Mouse (Mus musculus) monocyte, adult 2 months (primary cell): ENCODE measurements around the gene Ric8a.
"Not testable (repeated sequence)": the region's sequence is repeated elsewhere in the genome, so short reads cannot be mapped to it uniquely, and the experiment has no call there.

ENCODE experiments used
- DNase-seq, 2 experiments: peaks; one replicate each; pipeline ENCODE4 v3.0.0; 2022; ENCODE audit warnings: low spot score in 2 of 2, low read depth in 1 of 2

The Ric8a gene

DNA sequence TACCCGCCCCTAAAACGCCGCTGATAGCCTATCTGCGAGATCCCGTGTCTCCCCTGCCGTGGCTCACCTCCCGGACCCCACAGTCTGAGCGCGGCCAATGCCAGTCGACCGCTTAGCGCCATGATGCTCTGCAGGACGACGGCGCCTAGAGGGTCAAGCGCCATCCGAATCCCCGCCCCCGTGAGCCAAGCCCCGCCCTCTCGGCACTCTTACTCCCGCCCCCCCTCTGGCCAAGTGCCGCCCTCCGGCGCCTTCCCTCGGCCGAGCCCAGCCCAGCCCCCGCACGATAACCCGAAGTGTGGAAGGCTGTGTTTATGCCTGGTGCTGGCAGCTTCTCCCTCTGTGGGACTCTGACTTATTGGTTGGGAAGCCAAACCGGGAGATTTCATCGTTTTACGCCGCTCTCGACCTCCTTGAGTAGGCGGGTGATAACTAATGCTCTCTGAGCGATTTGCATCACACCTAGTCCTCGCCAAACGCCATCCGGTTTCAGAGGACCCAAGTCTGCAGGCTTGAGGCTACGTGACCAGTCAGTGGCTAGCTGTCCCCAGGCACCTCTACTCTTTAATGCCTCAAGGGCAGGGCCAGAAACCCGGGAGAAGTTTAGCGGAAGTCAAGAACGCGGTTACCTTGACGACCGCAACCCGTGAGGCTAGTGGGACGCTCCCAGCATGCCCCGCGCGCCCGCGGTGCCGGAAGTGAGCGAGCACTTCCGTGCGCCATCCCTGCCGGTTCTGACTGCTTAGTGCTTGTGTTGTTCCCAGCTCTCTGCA is 25.1 kb downstream of the Ric8a start, which contains the start of the genes Psmd13 and Sirt3:
Gene Psmd13 (plus strand): TSS at position 273 of the 773 bp plus-strand sequence.
Gene Sirt3 (minus strand): TSS at position 614 of the 773 bp plus-strand sequence.
- DNase-seq: peak; percentile 81 to 90

DNA sequence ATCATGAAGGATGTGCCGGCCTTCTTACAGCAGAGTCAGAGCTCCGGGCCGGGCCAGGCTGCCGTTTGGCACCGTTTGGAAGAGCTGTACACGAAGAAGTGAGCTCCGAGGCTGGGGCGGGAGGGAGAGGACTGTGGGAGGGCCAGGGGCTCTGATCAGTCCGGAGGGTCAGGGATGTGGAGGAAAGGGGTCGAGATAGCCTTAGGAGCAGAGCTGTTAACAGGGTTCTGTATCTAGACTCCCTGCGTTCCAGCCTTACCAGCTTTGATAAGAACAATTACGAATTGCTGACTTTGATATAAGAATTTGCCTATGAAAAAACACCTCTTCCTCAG is 25.7 kb downstream of the Ric8a start:
- no peak for DNase-seq

DNA sequence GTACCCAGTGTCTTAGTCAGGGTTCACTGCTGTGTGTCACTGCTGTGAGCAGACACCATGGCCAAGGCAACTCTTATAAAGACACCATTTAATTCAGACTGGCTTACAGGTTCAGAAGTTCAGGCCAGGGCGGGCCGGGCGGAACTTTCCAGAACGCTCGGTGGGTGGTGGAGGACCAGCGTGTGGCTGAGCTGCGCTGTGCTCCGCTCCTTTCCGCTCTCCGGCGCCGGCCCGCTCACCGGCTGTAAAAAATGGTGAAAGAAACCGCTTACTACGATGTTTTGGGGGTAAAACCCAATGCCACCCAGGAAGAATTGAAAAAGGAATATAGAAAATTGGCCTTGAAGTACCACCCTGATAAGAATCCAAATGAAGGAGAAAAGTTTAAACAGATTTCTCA is 33.9 kb downstream of the Ric8a start:
- DNase-seq: not testable (repeated sequence)

DNA sequence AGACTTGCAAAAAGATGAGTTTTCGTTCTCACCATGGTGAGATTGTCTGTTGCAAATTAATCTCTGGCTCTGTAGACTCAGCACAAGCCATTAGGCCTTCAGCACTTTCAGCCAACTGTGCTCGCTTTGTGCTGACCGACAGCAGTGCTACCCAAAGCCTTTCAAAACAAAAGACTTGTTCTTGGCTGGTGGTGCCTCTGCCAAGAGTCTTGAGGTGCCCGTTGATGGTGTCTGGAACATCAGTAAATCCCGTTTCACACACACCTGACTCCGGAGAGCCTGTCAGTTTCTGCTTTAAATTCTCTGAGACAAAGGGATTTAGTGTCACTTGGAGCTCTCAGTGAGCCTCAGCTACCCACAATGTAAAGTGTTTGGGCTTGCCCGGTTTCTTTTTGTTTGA is 37.3 kb downstream of the Ric8a start:
- DNase-seq: no peak

DNA sequence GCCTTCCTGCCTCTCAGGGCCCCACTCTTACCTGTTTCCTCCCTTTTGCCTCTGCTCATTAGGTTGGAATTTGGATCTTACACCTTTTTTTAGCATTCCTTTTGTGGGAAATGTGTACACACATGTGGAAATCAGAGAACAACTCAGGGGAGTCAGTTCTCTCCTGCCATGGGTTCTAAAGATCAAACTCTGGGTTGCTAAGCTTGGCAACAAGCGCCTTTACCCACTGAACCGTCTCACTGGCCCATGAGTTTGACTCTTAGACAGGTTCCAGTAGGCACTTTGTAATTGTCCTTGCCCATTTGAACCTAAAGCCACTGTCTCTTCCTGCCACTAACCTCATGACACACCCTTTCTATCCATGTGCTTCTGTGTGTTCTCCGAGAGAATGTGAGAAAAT is 37.9 kb downstream of the Ric8a start:
- no peak for DNase-seq

DNA sequence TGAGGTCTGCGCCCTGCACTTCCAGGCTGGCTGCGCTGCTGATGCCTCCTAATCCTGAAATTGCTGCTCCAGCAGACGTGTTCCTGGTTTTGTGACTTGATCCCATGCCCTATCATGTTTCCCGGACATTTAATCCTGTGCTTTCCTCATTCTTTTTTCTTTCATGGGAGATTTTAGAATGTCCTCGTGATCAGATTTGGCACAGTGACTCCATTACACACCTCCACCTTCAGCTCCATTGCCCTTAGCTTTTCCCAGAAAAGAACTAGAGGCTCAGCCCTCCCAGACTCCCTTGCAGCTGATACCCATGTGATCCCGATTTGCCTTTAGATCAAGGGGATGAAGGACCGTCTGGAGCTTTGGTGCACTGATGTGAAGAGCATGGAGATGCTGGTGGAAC is 41.1 kb downstream of the Ric8a start:
- DNase-seq: no peak

DNA sequence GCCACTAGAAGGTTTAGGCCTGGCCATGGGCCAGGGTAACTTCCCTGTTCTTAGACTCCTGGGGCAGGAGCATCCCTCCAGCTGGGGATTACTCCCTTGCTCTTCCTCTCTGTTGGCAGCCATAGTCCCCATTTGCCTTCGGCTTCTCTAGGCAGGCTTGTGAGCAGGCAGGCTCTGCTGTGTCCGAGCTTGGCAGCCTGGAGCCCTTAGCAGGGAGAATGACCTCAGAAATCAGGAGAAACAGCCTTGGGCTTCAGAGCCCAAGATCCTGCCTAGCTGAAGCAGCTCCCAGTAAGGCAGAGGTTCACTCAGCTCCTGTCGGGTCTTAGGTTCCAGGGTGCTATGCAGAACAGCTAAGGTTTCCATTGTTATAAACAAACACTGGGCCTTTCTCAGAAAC is 42.4 kb downstream of the Ric8a start:
- no peak for DNase-seq

DNA sequence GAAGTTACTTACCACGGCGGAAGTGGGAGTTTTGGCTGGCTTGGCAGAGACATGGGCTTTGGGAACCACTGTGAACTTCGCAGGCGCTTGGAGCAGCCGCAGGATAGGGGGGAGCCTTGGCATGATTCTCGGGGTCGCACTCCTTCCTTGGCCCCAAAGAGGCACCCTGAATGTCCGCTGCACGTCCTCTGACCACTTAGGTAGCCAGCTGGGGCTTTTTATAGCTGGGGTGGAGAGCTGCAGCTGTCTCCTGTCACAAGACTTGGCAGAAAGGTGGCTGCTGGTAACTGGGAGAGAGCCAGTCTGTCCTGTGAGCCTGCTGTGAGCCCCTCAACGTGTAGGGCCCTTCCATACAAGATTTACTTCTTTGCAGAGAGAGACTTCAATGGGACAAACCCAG is 43.5 kb downstream of the Ric8a start, which contains the start of gene Cox8b:
Gene Cox8b (minus strand): TSS at position 227 of the 400 bp plus-strand sequence.
- DNase-seq: no peak

DNA sequence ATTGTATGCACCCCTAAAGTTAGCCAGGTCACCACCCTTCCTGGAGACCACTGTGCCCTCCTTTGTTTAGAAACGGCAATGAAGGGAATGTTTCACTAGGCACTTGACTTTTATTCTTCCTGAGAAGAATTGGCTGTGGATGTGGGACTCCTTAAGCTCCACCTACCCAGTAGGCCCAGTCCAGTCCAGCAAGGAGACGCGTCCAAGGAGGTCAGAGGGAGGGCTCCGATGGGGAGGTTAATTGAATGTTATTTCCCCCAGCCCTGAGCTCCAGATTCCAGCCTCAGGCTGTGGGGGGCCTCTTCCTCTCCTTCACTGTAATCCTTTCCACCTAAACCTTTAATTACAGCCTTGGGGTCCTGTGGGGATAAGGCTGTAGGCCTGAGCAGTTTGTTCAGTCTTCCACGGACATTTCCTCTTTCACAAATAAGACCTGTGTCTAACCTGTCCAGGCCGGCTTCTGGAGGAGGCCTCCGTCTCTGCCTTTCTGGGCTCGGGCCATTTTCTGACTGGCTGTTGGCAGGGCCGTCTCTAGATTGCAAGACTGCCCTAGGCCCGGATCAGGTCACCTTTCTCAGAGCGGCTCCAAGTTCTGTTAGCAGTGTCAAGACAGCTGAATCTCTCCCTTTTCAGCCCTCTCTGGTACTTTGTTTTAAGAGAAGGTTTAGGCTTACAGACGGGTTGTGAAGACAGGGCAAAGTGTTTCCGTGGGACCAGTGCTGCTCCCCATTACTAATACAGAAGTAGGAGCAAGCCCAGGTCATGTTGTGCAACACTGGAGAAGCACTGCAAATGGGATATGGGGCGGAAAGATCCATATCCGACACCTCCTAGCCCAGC is 45.5 kb downstream of the Ric8a start:
- no peak for DNase-seq

DNA sequence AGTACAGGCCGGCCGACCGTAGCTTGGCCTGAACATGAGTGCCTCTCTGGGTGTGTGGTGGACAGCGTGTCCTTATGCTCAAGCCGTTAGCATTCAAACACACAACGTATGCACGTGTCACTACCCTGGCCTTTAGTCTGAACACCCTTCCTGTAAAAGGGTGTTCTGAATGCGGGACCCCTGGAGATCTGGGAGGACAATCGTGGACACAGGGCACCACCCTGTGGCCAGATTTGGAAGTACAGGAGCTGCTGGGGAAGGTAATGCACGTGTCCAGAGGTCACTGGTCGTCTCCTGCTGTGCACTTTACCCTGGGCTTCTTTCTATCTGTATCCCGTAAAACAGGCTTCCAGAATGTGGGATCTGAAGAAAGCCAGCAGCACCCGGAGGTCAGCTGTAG is 46.5 kb downstream of the Ric8a start:
- DNase-seq: peak in 1 of 2 experiments; percentile 37

DNA sequence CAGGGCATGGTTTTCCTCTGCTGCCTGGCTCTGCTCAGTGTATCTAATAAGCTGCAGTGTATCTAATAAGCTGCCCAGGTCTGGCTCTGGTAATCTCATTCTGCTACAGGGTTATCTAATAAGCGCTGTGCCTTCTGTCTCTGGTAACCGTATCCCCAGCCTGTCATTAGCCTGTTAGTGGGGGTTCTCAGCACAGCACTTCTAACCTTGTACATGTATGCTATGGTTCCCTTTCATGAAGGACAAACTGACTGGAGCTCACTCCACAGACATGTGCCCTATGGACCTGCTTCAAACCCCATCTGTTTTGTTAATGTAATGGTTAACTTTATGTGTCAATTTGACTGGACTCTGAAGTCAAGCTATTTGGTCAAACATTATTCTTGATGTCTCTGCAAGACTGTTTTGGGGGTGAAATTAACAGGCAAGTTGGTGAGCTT is 48.9 kb downstream of the Ric8a start:
- no peak for DNase-seq

DNA sequence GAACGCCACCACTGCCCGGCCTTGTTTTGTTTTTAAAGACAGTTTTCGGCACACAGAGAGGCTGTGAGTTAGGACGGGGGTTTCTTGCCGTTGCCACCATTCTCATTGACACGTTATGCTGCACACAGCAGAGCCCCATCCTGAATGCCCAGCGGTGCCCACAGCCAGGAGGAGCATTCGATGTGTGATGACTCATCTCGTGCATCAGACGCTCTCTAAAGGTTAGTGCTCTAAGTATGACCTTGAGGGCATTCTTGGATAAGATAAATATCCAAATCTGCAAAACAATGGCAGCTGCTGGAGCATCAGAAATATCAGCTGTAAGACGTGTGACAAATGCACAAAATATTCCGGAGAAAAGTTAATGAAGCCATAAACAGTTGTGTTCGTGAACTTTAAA is 50.4 kb downstream of the Ric8a start:
- no peak for DNase-seq

DNA sequence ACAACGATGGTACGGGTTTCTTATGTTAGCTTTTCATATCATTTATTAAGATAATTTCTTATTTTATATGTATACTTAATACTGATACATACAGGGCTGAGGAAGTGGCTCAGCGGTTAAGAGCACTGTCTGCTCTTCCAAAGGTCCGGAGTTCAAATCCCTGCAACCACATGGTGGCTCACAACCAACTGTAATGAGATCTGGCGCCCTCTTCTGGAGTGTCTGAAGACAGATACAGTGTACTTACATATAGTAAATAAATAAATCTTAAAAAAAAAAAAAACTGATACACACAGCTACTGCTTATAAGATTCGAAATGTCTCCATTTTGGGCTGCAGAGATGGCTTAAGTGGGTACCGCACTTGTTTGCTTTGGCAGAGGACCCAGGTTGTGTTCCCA is 50.9 kb downstream of the Ric8a start:
- DNase-seq: no peak

DNA sequence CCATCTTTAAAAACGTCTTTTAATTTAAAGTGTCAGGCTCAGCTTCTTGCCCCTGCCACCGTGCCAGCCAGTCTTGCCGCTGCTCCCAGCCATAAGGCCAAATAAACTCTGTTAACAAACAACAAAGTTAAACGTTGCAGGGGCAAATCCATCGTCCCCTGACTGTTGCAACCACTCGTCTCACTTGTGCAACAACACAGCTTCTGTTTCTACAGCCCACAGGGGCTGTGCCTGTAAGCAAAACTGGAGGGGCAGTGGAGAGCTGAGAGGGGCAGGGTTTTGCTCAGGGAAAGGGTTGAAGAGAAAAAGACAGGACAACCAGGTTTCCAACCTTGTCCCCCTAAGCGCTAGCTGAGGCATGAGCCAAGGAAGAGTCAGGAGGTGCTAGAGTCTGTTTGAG is 51.4 kb downstream of the Ric8a start:
- peak in 1 of 2 experiments; percentile 14 for DNase-seq

DNA sequence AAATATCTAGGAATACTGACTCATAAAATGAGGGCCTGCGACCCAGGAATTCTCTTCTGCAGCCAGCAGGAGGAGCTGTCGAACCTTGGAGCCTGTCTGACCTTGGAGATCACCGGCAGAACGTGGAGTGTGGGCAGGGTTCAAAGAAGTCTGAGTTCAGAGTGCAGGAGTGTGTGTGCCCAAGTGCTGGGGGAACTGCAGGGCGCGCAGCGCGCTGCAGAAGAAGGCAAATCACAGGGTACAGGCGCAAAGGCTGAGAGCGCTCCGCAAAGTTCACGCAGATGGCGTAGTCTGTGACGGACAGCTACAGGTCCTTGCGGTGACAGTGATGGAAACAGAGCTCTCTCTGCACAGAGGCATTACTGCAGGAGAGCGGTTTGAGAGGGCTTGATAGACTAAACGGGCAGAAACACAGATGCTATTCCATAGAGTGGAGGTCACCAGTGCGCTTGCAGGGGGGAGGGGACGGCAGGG is 51.9 kb downstream of the Ric8a start:
- peak; percentile 33 to 70 for DNase-seq

DNA sequence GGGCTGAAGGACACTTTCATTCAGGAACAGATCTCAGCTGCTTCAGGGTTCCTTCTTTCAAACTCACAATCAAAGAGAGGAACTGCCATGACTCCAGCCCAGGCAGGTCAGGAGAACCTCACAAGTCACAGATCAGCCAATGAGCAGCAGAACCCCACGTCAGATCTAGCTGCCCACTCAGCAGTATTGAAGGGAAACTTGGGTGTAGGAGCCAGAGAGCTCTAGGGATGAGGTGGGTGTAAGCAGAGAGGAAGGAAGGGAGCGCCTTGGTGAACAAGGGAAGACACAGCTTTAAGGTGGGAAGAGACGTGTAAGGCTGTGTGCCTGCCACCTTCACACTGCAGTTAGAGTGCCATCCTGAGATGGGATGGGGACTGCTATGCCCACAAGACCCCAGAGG is 55.5 kb downstream of the Ric8a start:
- no peak for DNase-seq

DNA sequence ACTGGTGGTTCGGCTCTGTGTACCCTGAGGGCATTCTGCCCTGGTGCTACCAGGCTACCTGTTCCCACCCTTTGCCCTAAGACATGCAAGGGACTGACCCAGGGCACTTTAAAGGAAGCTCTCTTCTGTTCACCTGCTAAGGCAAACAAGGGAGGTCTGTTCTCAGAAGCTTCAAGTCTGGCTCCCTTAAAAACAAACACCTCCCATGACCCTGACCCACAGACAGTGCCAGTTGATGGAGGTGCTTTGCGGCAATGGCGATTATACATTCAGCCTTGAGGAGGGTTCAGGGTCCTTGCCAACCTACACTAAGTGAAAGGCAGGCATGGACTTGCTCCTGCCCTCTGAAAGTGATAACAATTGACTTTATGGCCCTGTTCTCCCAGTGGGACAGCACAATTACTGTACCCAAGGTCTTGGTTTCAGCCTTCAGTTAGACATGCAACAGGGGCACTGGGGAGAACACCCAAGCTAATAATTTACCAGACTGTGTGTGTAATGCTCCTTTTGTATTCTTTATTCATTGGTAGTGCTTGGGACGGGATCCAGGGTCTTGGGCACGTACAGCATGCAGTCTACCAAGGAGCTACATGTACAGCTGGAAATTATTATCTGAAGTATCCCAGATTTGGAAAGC is 56.2 kb downstream of the Ric8a start:
- DNase-seq: no peak
